Mouse (Mus musculus): ENCODE results near the gene Nup62.

Nup62 gene

DNA sequence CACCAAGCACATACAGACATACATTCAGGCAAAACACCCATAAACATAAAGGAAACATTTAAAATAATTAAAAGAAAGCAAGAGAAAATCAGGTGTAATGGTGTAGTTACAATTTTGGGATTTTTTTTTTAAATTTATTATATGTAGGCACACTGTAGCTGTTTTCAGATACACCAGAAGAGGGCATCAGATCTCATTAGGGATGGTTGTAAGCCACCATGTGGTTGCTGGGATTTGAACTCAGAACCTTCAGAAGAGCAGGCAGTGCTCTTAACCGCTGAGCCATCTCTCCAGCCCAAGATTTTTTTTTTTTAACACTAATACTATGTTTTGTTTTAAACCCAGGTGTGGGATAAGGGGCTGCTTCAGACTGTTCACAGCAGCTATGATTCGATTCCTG is 55.9 kb downstream of the Nup62 start:
- ChIA-PET POLR2A (interaction anchor here in 3 of 4 experiments (0.7 to 52.0 kb wide), 16 partner anchors 8 to 571 kb away, joined by 3 to 2007 read pairs (median 24); partner anchors contain the start of genes Akt1s1 (in 3 of the 3), Tbc1d17 (in 3 of the 3), Atf5 (in 2 of the 3) and Il4i1 (in 2 of the 3)), CTCF (interaction anchor here in 3 of 4 experiments (0.6 to 2.7 kb wide), 8 partner anchors 27 to 460 kb away, joined by 3 to 10 read pairs (median 4); no protein-coding TSS in a partner anchor)

DNA sequence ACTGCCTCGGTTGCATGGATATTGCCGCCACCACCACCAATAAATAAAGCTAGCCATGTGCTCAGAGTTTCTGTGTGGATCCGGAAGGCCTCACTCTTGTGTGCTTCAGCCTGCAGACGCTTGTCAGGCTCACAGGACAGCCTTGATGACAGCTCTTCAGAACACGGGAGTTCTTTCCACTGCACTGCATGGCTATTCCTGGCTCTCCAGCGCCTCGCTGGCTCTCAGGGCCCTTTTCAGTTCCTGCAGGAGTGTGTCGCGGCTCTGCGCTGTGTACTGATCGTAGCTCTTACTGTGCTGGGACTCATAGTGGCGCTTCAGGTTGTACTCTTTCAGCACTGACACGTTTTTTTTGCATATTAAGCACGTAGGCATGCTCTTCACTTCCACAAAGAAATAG is 61.9 kb downstream of the Nup62 start:
- ChIA-PET POLR2A (interaction anchor here (0.5 to 2.2 kb wide), 17 partner anchors 8 to 281 kb away, joined by 3 to 10 read pairs (median 4); partner anchors contain the start of genes Akt1s1 (in 1 of the 4), Atf5 (in 1 of the 4), Il4i1 (in 1 of the 4) and Izumo2 (in 1 of the 4)), CTCF (no interaction called here)
